Mouse (Mus musculus): ENCODE data around the gene Pdzd3.

DNA sequence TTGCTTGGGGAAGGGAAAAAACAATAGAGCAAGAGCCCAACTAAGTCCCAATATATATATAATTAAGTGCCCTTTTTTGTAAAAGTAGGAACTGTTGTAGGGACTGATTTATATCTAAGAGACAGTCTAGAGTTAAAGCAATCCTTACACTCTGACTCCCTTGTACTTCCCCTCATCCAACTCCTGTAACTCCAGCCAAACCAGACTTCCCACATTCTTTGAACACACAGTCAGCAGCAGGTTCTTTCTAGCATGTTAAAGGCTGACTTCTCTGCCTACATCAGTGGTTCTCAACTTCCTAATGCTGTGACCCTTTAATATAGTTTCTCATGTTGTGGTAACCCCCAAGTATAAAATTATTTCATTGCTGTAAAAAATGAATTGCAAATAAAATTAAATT is 51.7 kb downstream of the Pdzd3 start:
- TF ChIP-seq CTCF (IDR thresholded peaks at IDR 0.05; ENCODE audit: low read depth, low read length) (no peak), POLR2A (IDR thresholded peaks at IDR 0.05; ENCODE audit: insufficient read depth, low read length) (no peak)

Data from ES-Bruce4 (cell line).